Mouse (Mus musculus): ENCODE results near the gene Map3k7cl. TPM values are rescaled to one million over a fixed set of nuclear protein-coding genes. Genes with fewer than 3 reads are reported as not detected.

Map3k7cl gene
- polyA plus RNA-seq (2016; fragmentation: Nextera tagmentation; extraction: Ambion mirVana): 0.13 TPM in 1 of 2 replicates, not detected in the other

- ATAC-seq (ENCODE audit: insufficient number of reproducible peaks, low FRiP score): 0 out of 2 replicates have a peak, but pooled peaks have one; percentile 36
- no peak within 1 kb of the TSS for H3K9ac ChIP-seq
- H3K27ac ChIP-seq (ENCODE audit: poor library complexity, severe bottlenecking): no peak within 1 kb of the TSS
Measured at GRCm38 (mm10) chr16:87552907-87553691, at the start of gene Map3k7cl. Gene Map3k7cl, plus strand, starts transcription at chr16:87553330.

GRCm38 (mm10) chr16:87511706-87512105 lies 41.4 kb upstream of the Map3k7cl start:
- no peaks in the 10 kb centered on the region for H3K36me3 ChIP-seq
- no peaks in the 10 kb centered on the region for H3K4me1 ChIP-seq (replicated peaks)
- no peak overlapping the region for H3K27ac ChIP-seq (ENCODE audit: poor library complexity, severe bottlenecking)
- no peak overlapping the region for H3K4me2 ChIP-seq
- no peaks in the 10 kb centered on the region for H3K9me3 ChIP-seq (replicated peaks)
- H3K4me3 ChIP-seq: no peak overlapping the region
- 74% methylated on average over 5 of the region's 5 CpGs for WGBS
- no peak overlapping the region for H3K9ac ChIP-seq
- H3K27me3 ChIP-seq (replicated peaks): no peaks in the 10 kb centered on the region
- no peak for ATAC-seq (ENCODE audit: insufficient number of reproducible peaks, low FRiP score)

More at GRCm38 (mm10) chr16:87552907-87553691, at the start of gene Map3k7cl:
- peaks cover 13% of the 10 kb centered on the region for H3K4me1 ChIP-seq (replicated peaks)
- no peaks in the 10 kb centered on the region for H3K9me3 ChIP-seq (replicated peaks)
- WGBS: 63% methylated on average over 24 of the region's 24 CpGs
- H3K4me2 ChIP-seq: no peak within 1 kb of the TSS
- H3K4me3 ChIP-seq: no peak within 1 kb of the TSS
- no peaks in the 10 kb centered on the region for H3K36me3 ChIP-seq
- H3K27me3 ChIP-seq (replicated peaks): no peaks in the 10 kb centered on the region

GRCm38 (mm10) chr16:87512331-87512730 lies 40.8 kb upstream of the Map3k7cl start:
- Histone ChIP-seq H3K4me3 (no peak overlapping the region), H3K36me3 (no peaks in the 10 kb centered on the region), H3K27ac (ENCODE audit: poor library complexity, severe bottlenecking) (no peak overlapping the region), H3K9me3 (replicated peaks) (no peaks in the 10 kb centered on the region), H3K4me2 (no peak overlapping the region), H3K9ac (no peak overlapping the region), H3K4me1 (replicated peaks) (0 out of 2 replicates have a peak, but pooled peaks cover 3% of the 10 kb centered on the region), H3K27me3 (replicated peaks) (no peaks in the 10 kb centered on the region)
- no peak for ATAC-seq (ENCODE audit: insufficient number of reproducible peaks, low FRiP score)
- 89% methylated on average over 14 of the region's 14 CpGs for WGBS

GRCm38 (mm10) chr16:87524228-87524627 lies 28.9 kb upstream of the Map3k7cl start:
- no peaks in the 10 kb centered on the region for H3K36me3 ChIP-seq
- H3K4me1 ChIP-seq (replicated peaks): peaks cover 11% of the 10 kb centered on the region; the same call in 1 of the 2 replicates
- no peak overlapping the region for H3K4me2 ChIP-seq
- WGBS: 72% methylated on average over 5 of the region's 5 CpGs
- no peak overlapping the region for H3K4me3 ChIP-seq
- no peak for ATAC-seq (ENCODE audit: insufficient number of reproducible peaks, low FRiP score)
- H3K9me3 ChIP-seq (replicated peaks): no peaks in the 10 kb centered on the region
- H3K27me3 ChIP-seq (replicated peaks): peaks cover 6% of the 10 kb centered on the region; the same call in 1 of the 2 replicates
- no peak overlapping the region for H3K27ac ChIP-seq (ENCODE audit: poor library complexity, severe bottlenecking)
- H3K9ac ChIP-seq: no peak overlapping the region

- WGBS: 56% methylated on average over 8 of the region's 8 CpGs
- no peak for ATAC-seq (ENCODE audit: insufficient number of reproducible peaks, low FRiP score)
- no peak overlapping the region for H3K9ac ChIP-seq
Measured at GRCm38 (mm10) chr16:87527553-87528249, 25.4 kb upstream of the Map3k7cl start.

GRCm38 (mm10) chr16:87528755-87529154 lies 24.4 kb upstream of the Map3k7cl start:
- H3K27me3 ChIP-seq (replicated peaks): peaks cover 6% of the 10 kb centered on the region; the same call in 1 of the 2 replicates
- H3K27ac ChIP-seq (ENCODE audit: poor library complexity, severe bottlenecking): no peak overlapping the region
- no peaks in the 10 kb centered on the region for H3K9me3 ChIP-seq (replicated peaks)
- H3K36me3 ChIP-seq: no peaks in the 10 kb centered on the region
- 70% methylated on average over 10 of the region's 10 CpGs for WGBS
- H3K4me3 ChIP-seq: no peak overlapping the region
- peaks cover 5% of the 10 kb centered on the region; the same call in 1 of the 2 replicates for H3K4me1 ChIP-seq (replicated peaks)
- H3K4me2 ChIP-seq: no peak overlapping the region
- ATAC-seq (ENCODE audit: insufficient number of reproducible peaks, low FRiP score): no peak
- H3K9ac ChIP-seq: no peak overlapping the region

More at GRCm38 (mm10) chr16:87527553-87528249, 25.4 kb upstream of the Map3k7cl start:
- no peaks in the 10 kb centered on the region for H3K36me3 ChIP-seq
- H3K4me2 ChIP-seq: no peak overlapping the region
- H3K27ac ChIP-seq (ENCODE audit: poor library complexity, severe bottlenecking): no peak overlapping the region
- peaks cover 11% of the 10 kb centered on the region; the same call in 1 of the 2 replicates for H3K4me1 ChIP-seq (replicated peaks)
- no peak overlapping the region for H3K4me3 ChIP-seq
- H3K27me3 ChIP-seq (replicated peaks): peaks cover 6% of the 10 kb centered on the region; the same call in 1 of the 2 replicates
- no peaks in the 10 kb centered on the region for H3K9me3 ChIP-seq (replicated peaks)

- no peaks in the 10 kb centered on the region for H3K9me3 ChIP-seq (replicated peaks)
- H3K4me2 ChIP-seq: no peak overlapping the region
- no peak overlapping the region for H3K9ac ChIP-seq
- WGBS: 59% methylated on average over 2 of the region's 2 CpGs
- peaks cover 5% of the 10 kb centered on the region; the same call in 1 of the 2 replicates for H3K4me1 ChIP-seq (replicated peaks)
- no peaks in the 10 kb centered on the region for H3K27me3 ChIP-seq (replicated peaks)
- H3K27ac ChIP-seq (ENCODE audit: poor library complexity, severe bottlenecking): no peak overlapping the region
- no peaks in the 10 kb centered on the region for H3K36me3 ChIP-seq
- H3K4me3 ChIP-seq: no peak overlapping the region
- ATAC-seq (ENCODE audit: insufficient number of reproducible peaks, low FRiP score): no peak
Measured at GRCm38 (mm10) chr16:87548348-87548747, 4.8 kb upstream of the Map3k7cl start.

GRCm38 (mm10) chr16:87556320-87556719 lies 3.2 kb downstream of the Map3k7cl start:
- Histone ChIP-seq H3K27me3 (replicated peaks) (no peaks in the 10 kb centered on the region), H3K9me3 (replicated peaks) (no peaks in the 10 kb centered on the region), H3K4me3 (no peak overlapping the region), H3K36me3 (no peaks in the 10 kb centered on the region), H3K27ac (ENCODE audit: poor library complexity, severe bottlenecking) (no peak overlapping the region; the same call in 1 of the 2 replicates), H3K4me1 (replicated peaks) (peaks cover 13% of the 10 kb centered on the region), H3K4me2 (no peak overlapping the region; the same call in 1 of the 2 replicates), H3K9ac (no peak overlapping the region)
- no peak for ATAC-seq (ENCODE audit: insufficient number of reproducible peaks, low FRiP score)
- WGBS: 33% methylated on average over 8 of the region's 8 CpGs

GRCm38 (mm10) chr16:87561501-87561900 lies 8.4 kb downstream of the Map3k7cl start:
- H3K27ac ChIP-seq (ENCODE audit: poor library complexity, severe bottlenecking): no peak overlapping the region
- no peaks in the 10 kb centered on the region for H3K36me3 ChIP-seq
- H3K4me2 ChIP-seq: no peak overlapping the region
- H3K4me3 ChIP-seq: no peak overlapping the region
- 81% methylated on average over 4 of the region's 4 CpGs for WGBS
- no peaks in the 10 kb centered on the region for H3K27me3 ChIP-seq (replicated peaks)
- H3K9me3 ChIP-seq (replicated peaks): no peaks in the 10 kb centered on the region
- H3K4me1 ChIP-seq (replicated peaks): peaks cover 2% of the 10 kb centered on the region
- ATAC-seq (ENCODE audit: insufficient number of reproducible peaks, low FRiP score): no peak
- no peak overlapping the region for H3K9ac ChIP-seq

- H3K4me3 ChIP-seq: no peak overlapping the region
- no peaks in the 10 kb centered on the region for H3K27me3 ChIP-seq (replicated peaks)
- ATAC-seq (ENCODE audit: insufficient number of reproducible peaks, low FRiP score): no peak
- H3K36me3 ChIP-seq: no peaks in the 10 kb centered on the region
- H3K9ac ChIP-seq: no peak overlapping the region
- no peak overlapping the region for H3K4me2 ChIP-seq
- no peaks in the 10 kb centered on the region for H3K9me3 ChIP-seq (replicated peaks)
- WGBS: 61% methylated on average over 6 of the region's 6 CpGs
- no peaks in the 10 kb centered on the region for H3K4me1 ChIP-seq (replicated peaks)
- no peak overlapping the region for H3K27ac ChIP-seq (ENCODE audit: poor library complexity, severe bottlenecking)
Measured at GRCm38 (mm10) chr16:87563524-87563923, 10.4 kb downstream of the Map3k7cl start.

GRCm38 (mm10) chr16:87564564-87564963 lies 11.4 kb downstream of the Map3k7cl start:
- no peak overlapping the region for H3K4me3 ChIP-seq

More at GRCm38 (mm10) chr16:87564564-87564963, 11.4 kb downstream of the Map3k7cl start:
- 67% methylated on average over 3 of the region's 3 CpGs for WGBS
- Histone ChIP-seq H3K27ac (ENCODE audit: poor library complexity, severe bottlenecking) (no peak overlapping the region), H3K9me3 (replicated peaks) (no peaks in the 10 kb centered on the region), H3K4me2 (no peak overlapping the region), H3K36me3 (no peaks in the 10 kb centered on the region), H3K4me1 (replicated peaks) (no peaks in the 10 kb centered on the region), H3K27me3 (replicated peaks) (no peaks in the 10 kb centered on the region), H3K9ac (no peak overlapping the region)
- ATAC-seq (ENCODE audit: insufficient number of reproducible peaks, low FRiP score): no peak

All from heart, embryonic 12.5 days (tissue).